Mouse (Mus musculus): Measurements from ENCODE around the gene Sertad3. TPM values are rescaled to one million over a fixed set of nuclear protein-coding genes. Genes with fewer than 3 reads are reported as not detected.
A peak's percentile ranks its signal among the peaks of the same experiment; 100 is the strongest.

Sertad3 gene
- total RNA-seq (2021) = 1 to 10 TPM; 3.6 to 3.8 TPM
- long read RNA-seq, transcript Sertad3-201 (2 exons, 1,329 nt) = major isoform, 5 of 5 reads
- long read RNA-seq, partial matches to known transcripts = 0 of 5 reads
- long read RNA-seq, other reads (novel, unspliced or antisense) = 0 of 5 reads

DNA sequence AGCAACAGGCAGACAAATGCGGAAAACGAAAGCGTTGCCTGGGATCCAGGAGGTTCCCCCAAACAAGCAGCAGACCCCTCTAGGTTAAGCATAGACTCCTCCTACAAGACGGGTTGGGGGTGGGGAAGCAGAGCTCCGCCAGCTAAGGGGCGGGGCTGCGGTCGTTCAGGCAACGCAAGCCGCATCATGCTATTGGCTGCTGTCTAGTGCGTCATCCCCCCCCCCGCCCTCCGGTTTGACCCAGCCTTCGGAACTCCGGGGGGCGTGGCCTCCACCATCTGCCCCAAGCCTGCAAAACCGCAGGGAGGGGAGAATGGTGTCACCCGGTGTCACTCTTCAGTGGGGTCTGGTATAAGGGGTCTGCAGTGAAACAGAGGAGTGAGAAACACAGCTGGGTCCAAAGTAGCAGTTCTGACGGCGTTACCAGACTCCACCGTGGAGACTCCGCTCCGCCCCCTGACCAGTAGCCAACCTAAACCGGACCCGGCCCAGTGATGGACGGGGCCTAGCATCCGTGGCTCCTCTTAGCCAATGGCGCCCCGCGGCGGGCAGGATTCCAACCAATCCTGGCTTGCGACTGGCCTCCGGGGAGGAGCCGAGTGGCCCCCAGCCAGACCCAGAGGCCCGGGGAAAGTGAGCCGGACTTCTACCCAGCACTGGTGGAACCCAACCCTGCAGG, at the start of gene Sertad3:
Sertad3 (plus strand) TSS at position 613 of the 679 bp plus-strand sequence.
- DNase-seq (ENCODE audit: low spot score in 2 of 2) = peak; percentile 99

DNA sequence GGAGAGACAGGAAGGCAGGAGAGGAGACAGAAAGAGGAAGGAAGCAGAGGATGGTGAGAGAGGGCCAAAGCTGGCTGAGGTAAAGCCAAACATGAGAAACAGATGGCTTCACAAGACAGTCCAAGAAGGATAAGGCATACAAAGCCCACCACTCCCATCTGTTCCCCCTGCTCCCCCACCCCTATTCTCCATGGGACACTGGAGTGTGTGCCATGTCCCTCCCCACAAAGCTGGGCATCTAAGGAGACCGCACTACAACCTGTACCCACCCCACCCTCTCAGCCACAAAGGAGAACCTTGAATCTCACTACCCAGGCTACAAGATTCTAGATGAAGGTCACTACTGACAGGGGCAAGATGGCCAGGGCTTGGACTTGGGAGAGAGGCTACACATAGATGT, 46.2 kb upstream of the Sertad3 start:
- DNase-seq (ENCODE audit: low spot score in 2 of 2) = no peak

DNA sequence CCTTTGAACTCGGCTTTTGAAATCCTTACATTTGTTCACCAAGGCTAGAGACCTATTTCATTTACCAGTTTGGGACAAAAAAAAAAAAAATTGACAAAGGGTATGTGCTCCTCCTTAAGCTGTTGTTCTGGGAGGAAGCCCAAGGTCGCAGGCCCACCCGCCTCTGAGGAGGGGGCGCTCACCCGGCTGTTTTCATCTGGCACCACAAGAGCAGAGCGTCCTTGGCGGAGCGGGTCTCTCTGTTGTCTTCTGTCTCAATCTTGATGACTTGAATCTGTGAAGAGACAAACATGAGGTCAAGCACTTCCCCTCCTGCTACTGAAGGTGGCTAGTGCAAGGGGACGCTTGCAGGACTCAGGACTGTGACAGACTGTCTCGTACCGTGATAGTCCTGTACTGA, 45.6 kb upstream of the Sertad3 start:
- no peak for DNase-seq (ENCODE audit: low spot score in 2 of 2)

DNA sequence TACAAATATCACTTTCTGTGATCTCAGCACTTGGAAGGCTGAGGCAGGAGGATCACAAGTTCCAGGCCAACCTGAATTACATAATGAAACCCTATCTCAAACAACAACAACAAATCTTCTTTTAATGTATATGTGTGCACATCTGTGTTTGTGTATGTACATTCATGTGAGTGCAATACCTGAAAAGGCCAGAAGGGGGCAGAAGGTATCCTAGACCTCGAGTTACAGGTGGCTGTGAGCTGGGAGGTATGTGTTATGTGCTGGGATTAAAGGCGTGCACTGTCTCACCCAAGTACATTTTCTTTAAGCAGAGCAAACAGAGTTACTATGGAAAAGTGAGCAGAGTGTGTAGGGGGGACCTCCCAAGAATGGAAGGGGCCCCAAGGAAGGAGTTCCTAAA, 44.4 kb upstream of the Sertad3 start:
- DNase-seq (ENCODE audit: low spot score in 2 of 2) = no peak

DNA sequence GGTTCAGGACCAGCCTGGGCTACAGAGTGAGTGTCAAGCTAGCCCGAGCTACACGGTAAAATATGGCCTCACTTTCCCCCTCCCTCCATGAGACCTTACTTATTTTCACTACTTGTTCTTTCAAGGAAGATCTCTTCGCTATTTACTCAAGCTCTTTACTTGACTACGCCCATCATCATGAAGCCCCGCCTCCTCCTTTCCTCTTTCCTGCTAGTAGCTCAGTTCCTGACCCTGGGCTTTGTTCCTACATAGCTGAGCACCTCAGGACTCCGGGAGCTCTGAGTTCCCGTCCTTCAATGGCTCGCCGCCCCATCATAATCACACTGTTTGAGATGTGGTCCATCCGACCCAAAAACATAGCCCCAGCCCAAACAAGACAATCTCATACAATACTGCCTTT, 40.2 kb upstream of the Sertad3 start:
- no peak for DNase-seq (ENCODE audit: low spot score in 2 of 2)

DNA sequence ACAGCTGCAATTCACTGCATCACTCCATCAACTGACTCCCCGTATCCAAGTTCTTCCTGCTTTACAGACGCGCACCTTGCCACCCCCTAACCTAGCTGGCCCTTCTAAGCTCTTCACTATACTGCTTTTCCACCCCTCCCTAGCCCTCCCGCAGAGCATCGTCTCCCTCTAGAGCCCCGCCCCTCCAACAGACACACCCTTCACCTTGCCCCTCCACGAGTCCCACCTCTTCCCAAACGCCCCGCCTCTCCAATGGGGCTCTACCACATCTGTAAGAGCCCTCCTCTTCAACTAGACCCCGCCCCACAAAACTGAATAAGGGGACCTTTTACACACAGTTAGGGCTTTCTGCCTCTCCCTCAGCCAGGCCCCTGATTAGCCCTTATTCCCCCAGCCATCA, 39.8 kb upstream of the Sertad3 start:
- no peak for DNase-seq (ENCODE audit: low spot score in 2 of 2)

DNA sequence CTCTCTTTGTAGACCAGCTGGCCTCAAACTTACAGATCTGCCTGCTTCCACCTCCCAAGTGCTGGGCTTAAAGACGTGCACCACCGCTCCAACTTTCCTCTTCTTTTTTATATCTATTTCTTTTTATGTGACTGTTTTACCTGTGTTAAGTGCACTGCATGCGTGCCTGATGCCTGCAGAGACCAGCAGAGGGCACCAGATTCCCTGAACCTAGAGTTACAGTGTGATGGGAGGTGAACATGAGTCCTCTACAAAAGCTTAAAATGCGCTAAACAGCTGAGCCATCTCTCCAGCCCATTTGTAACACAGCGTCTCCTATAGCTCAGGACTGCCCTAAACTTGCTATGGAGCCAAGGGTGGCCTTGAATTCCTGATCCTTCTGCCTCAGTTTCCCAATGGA, 36.0 kb upstream of the Sertad3 start:
- DNase-seq (ENCODE audit: low spot score in 2 of 2) = no peak

DNA sequence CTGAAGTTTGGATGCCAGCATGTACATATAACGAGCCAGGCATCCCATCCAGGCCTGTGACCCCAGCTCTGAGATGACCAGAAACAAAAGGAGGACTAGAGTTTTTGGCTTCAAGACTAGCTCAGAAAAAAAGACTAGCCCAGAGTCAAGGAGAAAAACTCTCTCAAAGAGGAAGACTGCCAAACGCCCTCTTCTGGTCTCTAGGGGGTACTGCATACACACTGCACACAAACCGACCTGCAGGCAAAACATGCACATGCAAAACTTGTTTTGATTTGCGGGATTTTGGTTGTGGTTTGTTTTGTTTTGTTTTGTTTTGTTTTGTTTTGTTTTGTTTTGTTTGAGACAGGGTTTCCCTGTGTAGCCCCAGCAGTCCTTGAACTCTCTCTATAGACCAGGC, 33.6 kb upstream of the Sertad3 start:
- DNase-seq (ENCODE audit: low spot score in 2 of 2) = no peak

DNA sequence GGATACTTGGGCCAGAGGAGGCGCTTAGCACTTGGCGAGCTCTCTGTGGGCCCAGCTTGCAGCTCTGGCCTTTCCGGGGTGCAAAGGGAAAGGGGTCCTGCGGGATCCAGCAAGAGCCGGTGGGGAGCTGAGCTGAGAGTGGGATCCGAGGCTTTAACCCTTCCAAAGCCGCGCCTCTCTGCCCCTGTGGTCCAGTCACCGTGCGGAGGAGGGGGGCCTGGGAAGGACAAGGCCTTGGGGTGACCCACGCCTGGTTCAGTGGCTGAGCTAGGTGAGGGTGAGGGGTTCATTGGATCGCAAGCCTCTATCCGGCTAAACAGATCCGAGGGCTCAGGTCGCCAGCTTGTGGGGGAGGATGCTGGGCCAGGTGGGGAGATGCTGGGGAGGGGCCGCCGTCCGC, 27.5 kb upstream of the Sertad3 start:
- DNase-seq (ENCODE audit: low spot score in 2 of 2) = peak; percentile 32 to 43

DNA sequence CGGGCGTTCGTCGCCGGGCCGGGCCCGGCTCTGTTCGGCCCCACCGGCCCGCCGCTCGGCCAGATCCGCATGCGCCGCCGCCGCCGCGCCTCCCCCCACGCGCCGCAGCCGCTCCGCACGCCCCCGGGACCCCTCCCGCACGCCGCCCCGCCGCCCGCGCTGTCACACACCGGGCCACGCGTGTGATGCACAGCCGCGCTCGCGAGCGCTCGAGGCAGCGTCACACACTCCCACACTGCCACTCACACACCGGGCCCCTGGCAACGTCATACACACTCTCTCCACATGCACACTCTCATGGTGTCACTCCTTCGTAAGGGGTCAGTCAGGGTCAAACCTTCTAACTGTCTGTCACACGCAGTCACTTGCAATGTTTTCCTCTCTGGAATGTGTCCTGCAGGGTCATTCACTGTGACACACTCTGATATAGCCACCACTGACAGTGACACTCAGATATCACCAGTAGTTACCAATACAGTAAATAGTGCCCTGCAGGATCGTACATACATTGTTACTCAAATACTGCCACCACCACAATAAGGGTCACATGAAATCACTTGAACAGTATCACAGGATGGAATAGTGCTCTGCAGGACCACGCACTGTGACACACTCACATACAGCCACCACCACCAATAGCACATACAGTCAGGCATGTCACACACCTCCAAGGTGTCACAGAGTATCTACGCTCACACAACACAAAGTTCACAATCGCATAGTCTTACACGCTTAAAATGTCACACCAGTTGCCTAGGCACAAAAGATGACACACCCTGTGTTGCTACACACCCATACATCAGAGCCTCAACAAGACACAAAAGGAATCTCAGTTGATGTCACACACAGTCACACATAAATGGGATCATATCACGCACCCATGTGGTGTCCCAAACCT, 26.8 kb upstream of the Sertad3 start:
- DNase-seq (ENCODE audit: low spot score in 2 of 2) = peak; percentile 60 to 73

DNA sequence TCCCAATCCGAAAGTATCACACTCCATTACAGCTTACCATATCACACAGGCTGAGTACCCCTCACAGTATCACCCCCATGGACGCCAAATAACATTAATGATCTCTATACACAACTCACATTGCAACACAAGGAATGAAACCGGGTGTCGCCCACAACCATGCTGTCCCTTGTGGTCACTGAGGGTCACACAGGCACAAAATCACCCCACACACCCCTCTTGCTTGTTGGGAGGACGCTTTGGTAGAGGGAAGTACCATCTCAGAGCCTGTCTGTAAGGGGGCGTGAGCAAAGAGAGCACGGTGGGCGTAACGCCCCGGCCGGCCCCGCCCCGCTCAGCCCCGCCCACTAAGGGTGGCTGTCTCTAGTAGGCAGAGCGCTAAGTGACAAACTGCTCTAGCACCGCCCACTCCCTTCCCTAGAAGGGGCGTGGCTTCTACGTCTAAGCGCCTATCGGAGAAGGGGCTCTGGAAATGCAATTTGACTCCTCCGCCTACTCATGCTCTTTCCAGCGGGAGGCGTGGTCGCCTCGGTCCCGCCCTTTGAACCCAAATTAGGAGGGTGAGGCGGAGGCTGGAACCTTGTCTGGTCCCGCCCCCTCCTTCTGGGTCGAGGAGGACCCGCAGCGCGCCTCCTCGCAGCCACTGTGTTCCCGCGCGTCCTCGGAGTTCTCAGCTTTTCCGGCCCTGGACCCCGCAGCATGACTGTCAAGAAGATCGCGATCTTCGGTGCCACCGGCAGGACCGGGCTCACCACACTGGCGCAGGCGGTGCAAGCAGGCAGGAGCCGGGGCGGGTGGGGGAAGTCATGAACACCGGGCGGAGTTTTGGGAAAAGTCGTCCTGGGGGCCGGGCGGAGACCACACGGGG, 25.9 kb upstream of the Sertad3 start, which contains the start of the genes Sptbn4 and Blvrb:
Sptbn4 (minus strand) TSS at position 268 of the 868 bp plus-strand sequence.
Blvrb (plus strand) TSS at position 560 of the 868 bp plus-strand sequence.
- peak; percentile 96 for DNase-seq (ENCODE audit: low spot score in 2 of 2)

DNA sequence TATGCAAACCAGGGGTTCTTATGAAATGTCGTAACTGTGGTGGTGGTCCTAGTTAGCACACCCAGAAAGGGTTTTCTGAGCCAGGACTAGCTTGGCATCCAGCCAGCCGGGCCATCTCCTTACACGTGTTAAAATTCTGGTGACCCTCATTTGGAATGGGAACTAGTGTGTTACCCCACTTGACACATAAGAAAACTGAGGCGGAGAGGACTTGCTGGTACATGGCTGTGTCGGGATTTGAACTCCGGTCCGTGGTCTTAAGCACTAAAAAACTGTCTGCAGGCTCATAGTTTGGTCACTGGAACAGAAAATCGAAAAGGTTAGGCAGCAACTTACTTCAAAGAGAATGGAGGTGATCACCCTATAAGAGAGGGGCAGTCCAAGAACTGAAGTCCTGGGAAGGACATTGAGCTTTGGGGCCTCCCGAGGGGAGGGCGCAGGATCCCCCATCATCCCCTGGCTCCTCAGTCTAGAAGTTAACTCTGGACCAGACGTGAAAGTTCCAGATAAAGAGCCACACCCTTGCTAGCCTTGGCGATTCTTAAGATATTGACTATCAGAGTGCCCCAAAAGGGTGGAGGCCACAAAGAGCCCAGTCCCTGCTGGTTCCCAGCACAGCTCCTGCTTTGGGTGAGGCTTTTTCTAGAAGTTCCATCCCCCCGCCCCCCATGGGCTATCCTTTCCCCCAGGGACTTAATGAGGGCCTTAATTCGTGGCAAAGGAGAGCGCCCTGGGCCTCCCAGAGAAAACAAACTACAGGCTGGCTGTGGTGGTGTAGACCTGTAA, 25.0 kb upstream of the Sertad3 start:
- DNase-seq (ENCODE audit: low spot score in 2 of 2) = peak; percentile 41 to 51

DNA sequence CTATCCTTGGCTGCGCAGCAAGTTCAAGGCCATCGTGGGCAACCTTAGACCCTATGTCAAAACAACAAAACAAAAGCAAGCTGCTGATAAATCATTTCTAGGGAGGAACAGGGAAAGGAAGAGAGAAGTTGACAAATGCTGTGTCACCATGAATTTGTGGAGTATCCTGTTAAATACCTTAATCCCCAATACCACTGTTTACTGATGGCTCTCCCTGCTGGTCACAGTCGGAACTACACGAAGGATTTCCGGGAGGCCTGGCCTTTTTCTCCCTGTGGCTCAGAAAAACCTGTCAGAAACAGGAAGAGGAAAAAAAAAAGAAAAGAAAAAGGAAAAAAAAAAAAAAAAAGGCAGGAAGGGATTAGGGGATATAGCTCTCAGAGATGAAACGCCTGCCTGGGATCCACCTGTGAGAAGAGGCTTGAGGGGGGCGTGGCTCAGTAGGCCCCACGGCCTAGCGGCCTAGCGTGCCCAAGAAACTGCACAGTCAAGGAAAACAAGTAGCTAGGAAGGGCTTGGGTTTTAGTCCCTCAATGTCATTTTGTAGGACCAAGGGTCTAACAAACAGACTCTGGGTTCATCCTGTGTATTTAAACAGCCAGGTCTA, 24.2 kb upstream of the Sertad3 start:
- peak; percentile 80 to 82 for DNase-seq (ENCODE audit: low spot score in 2 of 2)

DNA sequence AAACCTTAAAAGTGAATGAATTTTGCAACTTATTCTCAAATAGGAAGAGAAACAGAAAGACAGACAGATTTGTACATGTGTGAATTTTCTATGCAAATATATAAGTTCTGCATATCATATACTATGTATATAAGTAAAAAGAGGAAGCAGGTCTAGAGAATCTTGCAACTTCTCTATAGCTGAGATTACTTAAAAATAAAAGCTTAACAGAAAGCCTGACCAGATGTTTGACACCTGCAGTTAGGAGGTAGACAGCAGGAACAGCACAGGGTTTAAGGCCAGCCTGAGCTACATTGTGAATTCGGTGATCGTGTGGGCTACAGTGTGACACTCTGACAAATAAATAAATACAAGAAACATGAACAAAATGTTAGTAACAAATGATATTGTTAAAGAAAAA, 22.2 kb upstream of the Sertad3 start:
- DNase-seq (ENCODE audit: low spot score in 2 of 2) = no peak

DNA sequence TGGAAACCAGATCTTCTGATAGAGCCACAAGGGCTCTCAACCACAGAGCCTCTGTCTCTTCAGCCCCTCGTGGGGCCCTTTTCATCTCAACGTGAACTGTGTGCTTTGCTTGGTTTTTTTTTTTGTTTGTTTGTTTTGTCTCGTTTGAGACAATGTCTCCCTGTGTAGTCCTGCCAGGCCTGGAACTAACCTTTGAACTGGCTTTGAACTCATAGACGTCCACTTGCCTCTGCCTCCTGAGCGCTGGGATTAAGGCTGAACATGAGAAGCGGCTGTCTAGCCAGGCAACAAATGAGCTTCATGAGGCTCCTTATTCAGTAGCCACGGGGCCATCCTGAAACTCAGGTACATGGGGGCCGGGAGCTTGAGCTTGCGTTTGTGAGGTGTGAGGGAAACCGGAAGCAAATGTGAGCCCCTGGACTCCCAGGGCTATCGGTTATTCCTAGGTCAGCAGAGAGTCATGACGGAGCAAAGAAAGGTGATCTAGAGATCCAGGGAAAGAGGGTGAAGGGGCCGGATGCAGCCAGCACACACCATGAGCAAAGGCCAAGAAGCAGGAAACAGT, 21.3 kb upstream of the Sertad3 start:
- DNase-seq (ENCODE audit: low spot score in 2 of 2) = no peak

DNA sequence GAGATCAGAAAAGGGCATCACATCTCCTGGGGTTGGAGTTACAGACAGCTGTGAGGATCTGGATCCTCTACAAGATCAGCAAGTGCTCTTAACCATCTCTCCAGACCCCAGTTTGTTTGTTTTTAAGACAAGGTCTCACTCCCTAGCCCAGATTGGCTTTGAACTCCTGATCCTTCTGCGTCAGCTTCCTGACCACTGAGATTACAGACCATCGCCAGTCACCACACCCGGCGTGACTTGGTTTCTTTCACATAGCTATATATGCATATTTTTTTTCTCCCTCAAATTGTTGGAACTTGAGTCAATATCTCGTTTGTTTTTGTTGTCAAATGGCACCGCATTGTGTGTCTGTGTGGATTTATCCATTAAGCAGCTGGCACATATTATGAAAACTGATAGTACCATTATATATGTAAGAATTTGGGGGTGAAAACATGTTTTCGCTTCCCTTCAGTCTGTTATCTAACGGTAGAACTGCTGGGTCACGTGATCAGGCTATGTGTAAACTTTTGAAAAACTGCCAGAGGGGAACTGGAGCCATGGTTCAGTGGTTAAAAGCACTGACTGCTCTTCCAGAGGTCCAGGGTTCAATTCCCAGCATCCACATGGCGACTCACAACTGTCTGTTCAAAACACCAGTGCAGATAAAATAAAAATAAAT, 19.0 kb upstream of the Sertad3 start:
- no peak for DNase-seq (ENCODE audit: low spot score in 2 of 2)

DNA sequence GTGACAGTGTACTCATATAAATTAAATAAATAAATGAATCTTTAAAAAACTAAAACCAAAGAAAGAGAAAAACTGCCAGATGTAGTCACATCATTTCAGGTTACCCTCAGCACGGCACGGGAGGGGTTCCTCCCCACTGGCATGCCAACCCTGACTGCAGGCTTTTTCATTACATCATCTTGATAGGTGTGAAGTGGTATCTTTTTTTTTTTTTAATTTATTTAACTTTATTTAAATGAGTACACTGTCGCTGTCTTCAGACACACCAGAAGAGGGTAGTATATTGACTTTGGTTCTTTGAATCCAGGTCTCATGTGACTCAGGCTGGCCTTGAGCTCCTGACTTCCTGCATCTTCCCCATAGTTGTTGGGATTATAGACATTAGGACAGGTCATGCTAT, 18.3 kb upstream of the Sertad3 start:
- no peak for DNase-seq (ENCODE audit: low spot score in 2 of 2)

DNA sequence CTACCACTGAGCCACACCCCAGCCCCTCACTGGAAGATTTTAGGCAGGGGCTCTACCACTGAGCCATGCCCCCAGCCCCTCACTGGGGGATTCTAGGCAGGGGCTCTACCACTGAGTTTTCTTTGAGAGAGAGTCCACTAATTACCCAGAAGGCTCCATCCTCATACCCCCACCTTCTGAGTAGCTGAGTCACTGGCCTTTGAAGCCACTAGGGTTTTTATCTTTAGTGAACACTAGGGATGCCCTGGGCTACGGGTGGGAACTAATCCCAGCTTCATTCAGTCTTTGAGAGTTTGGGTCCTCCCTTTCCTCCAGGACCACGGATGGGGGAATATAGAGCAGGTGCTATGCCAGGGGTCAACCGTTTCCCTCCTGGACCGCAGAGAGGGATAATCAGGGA, 15.0 kb upstream of the Sertad3 start:
- no peak for DNase-seq (ENCODE audit: low spot score in 2 of 2)

DNA sequence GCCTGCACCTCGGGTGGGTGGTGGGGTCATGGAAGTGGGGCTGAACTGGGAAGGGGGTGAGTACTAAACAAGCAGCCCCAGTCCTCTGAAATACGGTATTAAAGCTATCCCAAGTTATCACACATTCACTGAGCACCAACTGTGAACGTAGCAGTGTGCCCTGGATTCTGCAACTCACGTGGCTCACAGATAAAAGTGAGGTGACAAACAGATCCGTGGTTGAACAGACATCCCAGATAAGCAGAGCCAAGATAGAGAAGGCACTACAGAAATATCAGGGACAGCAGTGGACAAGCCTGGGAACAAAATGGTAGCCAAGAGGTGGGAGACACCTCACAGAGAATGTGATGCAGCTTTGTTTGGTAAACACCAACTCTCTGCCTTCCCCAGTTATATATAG, 13.9 kb upstream of the Sertad3 start:
- DNase-seq (ENCODE audit: low spot score in 2 of 2) = no peak
